Mouse (Mus musculus) embryonic facial prominence, embryonic 11.5 days (tissue): ENCODE measurements around the gene Olfr891. TPM values are rescaled to one million over a fixed set of nuclear protein-coding genes. Genes with fewer than 3 reads are reported as not detected.
"Not testable (repeated sequence)": the region's sequence is repeated elsewhere in the genome, so short reads cannot be mapped to it uniquely, and the experiment has no call there.

ENCODE experiments used
- ATAC-seq: fragments of 200-750 bp; cut with Nextera tagmentation; replicated peaks from 2 replicates; pipeline ENCODE4 v1.8.0; 2017; ENCODE audit warnings: low read depth; ENCODE audit not compliant: insufficient number of reproducible peaks, low FRiP score, low TSS enrichment
- DNase-seq: peaks from one replicate; pipeline ENCODE4 v3.0.0-alpha.2; 2015; ENCODE audit warnings: low spot score
- H3K27ac ChIP-seq: fragments of 300-500 bp; sonication (generic); replicated peaks from 2 replicates; pipeline ENCODE4 v1.5.1; 2014; ENCODE audit warnings: mild to moderate bottlenecking, low read depth, low read length, control low read depth
- H3K27me3 ChIP-seq: fragments of 300-500 bp; sonication (generic); 2 replicates; pipeline ENCODE4 v1.6.1; 2014; ENCODE audit warnings: mild to moderate bottlenecking, low read length, moderate library complexity, mixed read lengths; ENCODE audit not compliant: control insufficient read depth, insufficient read depth
- H3K36me3 ChIP-seq: fragments of 300-500 bp; sonication (generic); replicated peaks from 2 replicates; pipeline ENCODE4 v1.6.1; 2014; ENCODE audit warnings: low read depth, mild to moderate bottlenecking, low read length, moderate library complexity, mixed read lengths; ENCODE audit not compliant: control insufficient read depth, insufficient read depth
- H3K4me1 ChIP-seq: fragments of 300-500 bp; sonication (generic); 2 replicates; pipeline ENCODE4 v1.6.1; 2014; ENCODE audit warnings: low read length, mixed read lengths; ENCODE audit not compliant: control insufficient read depth, insufficient read depth
- H3K4me2 ChIP-seq: fragments of 300-500 bp; sonication (generic); 2 replicates; pipeline ENCODE4 v1.6.1; 2014; ENCODE audit warnings: low read depth, mild to moderate bottlenecking, control low read depth, low read length, moderate library complexity
- H3K4me3 ChIP-seq: fragments of 300-500 bp; sonication (generic); 2 replicates; pipeline ENCODE4 v1.5.1; 2014; ENCODE audit warnings: low read depth, low read length, control low read depth
- H3K9ac ChIP-seq: fragments of 300-500 bp; sonication (generic); replicated peaks from 2 replicates; pipeline ENCODE4 v1.6.1; 2014; ENCODE audit warnings: mild to moderate bottlenecking, control low read depth, low read length
- H3K9me3 ChIP-seq: fragments of 300-500 bp; sonication (generic); replicated peaks from 2 replicates; pipeline ENCODE4 v1.6.1; 2016; ENCODE audit warnings: mild to moderate bottlenecking, low read length, inconsistent platforms, mixed read lengths; ENCODE audit not compliant: control insufficient read depth
- WGBS: fragments of 180-500 bp; shearing (Covaris S2); extraction: QIAGEN DNeasy Blood & Tissue Kit; methylation state at CpG from one replicate; pipeline ENCODE4 v1.1.7; 2014; 5-methylcytosine and 5-hydroxymethylcytosine counted together
- polyA plus RNA-seq: library from polyadenylated mRNA; unstranded; fragments of >200 nt; fragmentation: Nextera tagmentation; extraction: Ambion mirVana; gene quantifications from 2 replicates; pipeline ENCODE4 v1.2.1, GENCODE M21; 2014

Gene Olfr891
- not detected in 2 replicates for polyA plus RNA-seq

DNA sequence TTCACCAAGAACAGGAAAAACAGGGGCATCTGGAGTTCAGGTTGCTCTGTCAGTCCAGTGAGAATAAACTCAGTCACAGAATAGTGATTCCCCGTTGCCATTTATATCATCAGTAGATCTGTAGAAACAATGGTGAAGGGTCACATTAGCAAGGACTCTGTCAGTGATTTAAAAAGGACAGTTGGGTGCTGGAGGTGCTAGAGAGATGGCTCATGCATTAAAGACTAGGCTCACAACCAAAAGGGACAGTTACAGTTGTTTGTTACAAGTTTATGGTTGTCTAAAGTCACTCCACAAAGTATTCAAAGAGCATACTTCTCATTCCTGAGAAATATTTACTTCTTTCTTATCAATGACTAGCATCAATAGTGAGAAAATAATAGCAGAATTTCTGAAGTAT lies at the start of gene Olfr891:
TSS of gene Olfr891 (minus strand) at position 101 of the 400 bp plus-strand sequence.
- H3K4me2 ChIP-seq: no peak within 1 kb of the TSS
- no peak within 1 kb of the TSS for H3K9ac ChIP-seq
- H3K4me1 ChIP-seq: no peaks in the 10 kb centered on the region
- H3K27ac ChIP-seq: no peak within 1 kb of the TSS
- no peaks in the 10 kb centered on the region for H3K36me3 ChIP-seq
- WGBS: 78% methylated on average over 1 of the region's 1 CpGs
- ATAC-seq (no peak), DNase-seq (no peak)
- no peaks in the 10 kb centered on the region for H3K27me3 ChIP-seq
- H3K9me3 ChIP-seq: no peaks in the 10 kb centered on the region
- no peak within 1 kb of the TSS for H3K4me3 ChIP-seq

DNA sequence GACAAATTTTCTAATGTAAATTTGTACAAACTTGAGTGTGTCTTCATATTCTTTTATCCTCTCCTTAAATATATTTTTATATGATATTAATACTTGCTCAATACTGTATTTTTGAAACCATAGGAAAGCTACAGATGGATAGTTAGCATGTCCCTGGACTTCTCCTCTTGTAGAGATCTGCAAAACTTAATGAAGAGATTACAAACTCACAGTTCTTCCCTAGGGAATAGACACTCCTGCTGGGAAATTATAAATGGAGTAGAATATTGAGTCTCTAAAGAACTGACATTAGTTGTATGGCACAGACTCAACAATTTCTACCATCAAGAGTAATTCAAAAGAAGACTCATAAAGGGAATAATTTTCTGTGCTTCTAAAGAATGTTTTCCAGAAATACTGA lies 37.1 kb upstream of the Olfr891 start, which contains the start of gene Olfr894:
TSS of gene Olfr894 (plus strand) at position 301 of the 400 bp plus-strand sequence.
- Histone ChIP-seq H3K4me3 (no peak within 1 kb of the TSS), H3K4me2 (no peak within 1 kb of the TSS), H3K27ac (no peak within 1 kb of the TSS), H3K4me1 (no peaks in the 10 kb centered on the region), H3K36me3 (no peaks in the 10 kb centered on the region), H3K9ac (no peak within 1 kb of the TSS), H3K27me3 (no peaks in the 10 kb centered on the region), H3K9me3 (no peaks in the 10 kb centered on the region)
- DNase-seq (no peak), ATAC-seq (no peak)

DNA sequence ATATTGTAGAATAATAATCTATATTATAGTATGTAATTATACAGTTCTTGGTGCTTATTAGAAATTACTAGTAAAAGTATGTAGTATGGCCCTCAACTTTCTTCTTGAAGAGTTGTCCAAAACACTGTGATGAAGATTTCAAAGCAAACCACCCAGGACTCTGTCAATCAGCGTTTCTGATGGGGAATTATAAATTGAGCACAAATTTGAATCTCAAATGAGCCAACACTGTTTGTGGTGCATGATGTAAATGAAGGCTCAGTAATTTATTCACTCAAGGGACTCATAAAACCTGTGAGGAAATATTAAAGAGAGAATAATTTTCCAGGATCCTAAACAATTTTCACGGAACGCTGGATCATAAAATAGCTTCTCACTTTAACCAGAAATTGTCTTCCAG lies 27.4 kb upstream of the Olfr891 start, which contains the start of gene Olfr893:
TSS of gene Olfr893 (plus strand) at position 301 of the 400 bp plus-strand sequence.
- H3K9me3 ChIP-seq: no peaks in the 10 kb centered on the region
- DNase-seq: no peak
- WGBS: 86% methylated on average over 3 of the region's 3 CpGs
- H3K36me3 ChIP-seq: no peaks in the 10 kb centered on the region
- no peak for ATAC-seq
- H3K27me3 ChIP-seq: no peaks in the 10 kb centered on the region
- no peak within 1 kb of the TSS for H3K4me3 ChIP-seq
- no peak within 1 kb of the TSS for H3K4me2 ChIP-seq
- H3K4me1 ChIP-seq: no peaks in the 10 kb centered on the region
- no peak within 1 kb of the TSS for H3K27ac ChIP-seq
- H3K9ac ChIP-seq: no peak within 1 kb of the TSS

DNA sequence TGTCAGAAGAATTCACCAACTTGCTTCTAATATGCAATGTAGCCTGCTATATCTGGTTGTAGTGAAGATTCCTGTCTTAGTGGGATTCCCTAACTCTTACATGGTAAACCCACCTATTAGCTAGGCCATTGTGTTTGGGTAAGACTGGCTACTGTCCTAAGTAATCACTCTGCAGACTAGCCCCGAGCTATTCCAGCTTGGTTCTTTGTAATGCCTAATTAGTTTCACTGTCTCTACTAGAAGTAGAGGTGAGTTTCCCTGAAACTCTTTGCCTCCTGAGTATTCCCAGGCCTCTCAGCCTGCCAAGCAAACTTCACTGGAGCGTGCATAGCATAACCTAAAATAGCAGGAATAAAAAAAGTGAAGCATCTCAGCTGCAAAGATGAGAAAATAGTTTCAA lies 12.3 kb downstream of the Olfr891 start:
- 56% methylated on average over 2 of the region's 2 CpGs for WGBS
- not testable (repeated sequence) for H3K27ac ChIP-seq

DNA sequence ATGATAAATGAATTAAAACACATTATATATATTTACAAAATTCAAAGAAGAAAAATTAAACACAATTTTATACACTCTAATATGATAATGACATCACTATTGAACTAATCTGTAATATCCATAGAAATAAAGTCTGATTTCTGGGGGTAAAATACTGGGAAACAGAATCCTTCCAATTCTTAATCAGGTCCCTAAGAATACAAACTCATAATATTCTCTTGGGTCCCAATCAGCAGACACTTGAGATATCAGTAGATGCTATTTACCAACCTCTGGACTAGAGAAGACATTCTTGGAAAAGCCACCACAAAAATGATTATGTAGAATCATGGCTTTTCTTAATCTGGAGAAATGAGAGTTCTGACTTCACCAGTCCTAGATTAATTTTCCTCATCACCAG lies 38.4 kb downstream of the Olfr891 start, which contains the start of gene Olfr890:
TSS of gene Olfr890 (plus strand) at position 301 of the 400 bp plus-strand sequence.
- H3K4me3 ChIP-seq: no peak within 1 kb of the TSS
- no peaks in the 10 kb centered on the region for H3K27me3 ChIP-seq
- H3K4me1 ChIP-seq: no peaks in the 10 kb centered on the region
- no peak within 1 kb of the TSS for H3K9ac ChIP-seq
- no peaks in the 10 kb centered on the region for H3K9me3 ChIP-seq
- no peak within 1 kb of the TSS for H3K4me2 ChIP-seq
- no peaks in the 10 kb centered on the region for H3K36me3 ChIP-seq
- ATAC-seq (no peak), DNase-seq (no peak)
- no peak within 1 kb of the TSS for H3K27ac ChIP-seq

More for the DNA sequence above, 12.3 kb downstream of the Olfr891 start:
- not testable (repeated sequence) for H3K9ac ChIP-seq, H3K9me3 ChIP-seq, H3K4me2 ChIP-seq, H3K27me3 ChIP-seq, H3K36me3 ChIP-seq, H3K4me3 ChIP-seq, ATAC-seq, H3K4me1 ChIP-seq, DNase-seq

Other genes with a start within 250 kb of the Olfr891 start
- not detected in 2 replicates for gene Olfr881, start 189.0 kb downstream of the Olfr891 start, polyA plus RNA-seq
- not detected in 2 replicates for gene Olfr883, start 155.0 kb downstream of the Olfr891 start, polyA plus RNA-seq
- gene Olfr884, start 134.3 kb downstream of the Olfr891 start, polyA plus RNA-seq: not detected in 2 replicates
- not detected in 2 replicates for gene Olfr885, start 119.5 kb downstream of the Olfr891 start, polyA plus RNA-seq
- not detected in 2 replicates for gene Olfr887, start 96.7 kb downstream of the Olfr891 start, polyA plus RNA-seq
- not detected in 2 replicates for gene Olfr888, start 72.7 kb downstream of the Olfr891 start, polyA plus RNA-seq
- gene Olfr889, start 65.6 kb downstream of the Olfr891 start, polyA plus RNA-seq: 0.04 and 0.13 TPM in 2 replicates
- gene Olfr890, start 38.3 kb downstream of the Olfr891 start, polyA plus RNA-seq: not detected in 2 replicates
- not detected in 2 replicates for gene Olfr893, start 27.5 kb upstream of the Olfr891 start, polyA plus RNA-seq
- gene Olfr894, start 37.2 kb upstream of the Olfr891 start, polyA plus RNA-seq: not detected in 2 replicates
- gene Olfr143, start 72.0 kb upstream of the Olfr891 start, polyA plus RNA-seq: not detected in 2 replicates
- not detected in 2 replicates for gene Olfr895, start 87.0 kb upstream of the Olfr891 start, polyA plus RNA-seq
- gene Olfr896-ps1, start 110.3 kb upstream of the Olfr891 start, polyA plus RNA-seq: not detected in 2 replicates
- gene Olfr25, start 148.2 kb upstream of the Olfr891 start, polyA plus RNA-seq: not detected in 2 replicates
- gene Olfr898, start 167.6 kb upstream of the Olfr891 start, polyA plus RNA-seq: not detected in 2 replicates
- not detected in 2 replicates for gene Olfr250, start 186.1 kb upstream of the Olfr891 start, polyA plus RNA-seq
- not detected in 2 replicates for gene Olfr251, start 196.3 kb upstream of the Olfr891 start, polyA plus RNA-seq
- gene Olfr147, start 220.9 kb upstream of the Olfr891 start, polyA plus RNA-seq: not detected in 2 replicates
- not detected in 2 replicates for gene Olfr901, start 248.6 kb upstream of the Olfr891 start, polyA plus RNA-seq